Mouse (Mus musculus): Measurements from ENCODE around the gene Phyhd1. TPM values are rescaled to one million over a fixed set of nuclear protein-coding genes. Genes with fewer than 3 reads are reported as not detected.

The Phyhd1 gene
- polyA plus RNA-seq (2016; fragmentation: Nextera tagmentation; extraction: Ambion mirVana), result 1.4 and 3.3 TPM in 2 replicates

DNA sequence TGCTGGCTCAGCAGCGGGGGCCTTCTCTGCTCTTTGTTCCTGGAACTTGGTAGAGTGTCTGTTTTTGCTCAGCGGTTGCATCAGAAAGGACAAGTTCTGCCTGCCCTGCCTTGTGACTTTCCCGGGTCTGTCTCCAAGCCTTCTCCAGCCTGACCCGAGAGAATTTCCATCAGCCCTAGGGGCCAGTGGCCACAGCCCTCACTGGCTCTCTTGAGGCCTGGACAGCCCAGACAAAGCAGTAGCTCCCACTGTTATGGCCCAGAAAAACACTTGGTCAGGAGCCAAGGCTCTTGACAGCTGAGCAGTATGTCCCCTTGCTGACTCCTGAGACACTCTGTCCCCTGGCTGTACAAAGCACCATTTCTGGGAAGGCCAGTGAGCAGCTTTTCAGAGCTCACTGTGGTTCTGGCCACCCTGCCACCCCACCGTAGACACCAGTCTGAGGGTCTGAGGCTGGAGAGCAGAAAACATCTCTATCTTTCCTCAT, at the start of gene Phyhd1:
Phyhd1 (plus strand) TSS at position 437 of the 487 bp plus-strand sequence.
- H3K36me3 ChIP-seq, result peaks cover 53% of the 10 kb centered on the region
- peak within 1 kb of the TSS; percentile 9 for H3K4me3 ChIP-seq
- peak; percentile 36 for DNase-seq (ENCODE audit: low spot score)

GRCm38 (mm10) chr2:30216293-30216692, 49.7 kb upstream of the Phyhd1 start:
- no peak for DNase-seq (ENCODE audit: low spot score)
- Histone ChIP-seq H3K36me3 (no peaks in the 10 kb centered on the region), H3K4me1 (no peaks in the 10 kb centered on the region), H3K9me3 (replicated peaks) (no peaks in the 10 kb centered on the region), H3K4me3 (no peak overlapping the region), H3K27ac (no peak overlapping the region), H3K27me3 (ENCODE audit: low read depth, poor library complexity, severe bottlenecking) (no peaks in the 10 kb centered on the region)
- WGBS, result 95% methylated on average over 5 of the region's 5 CpGs

More for the DNA sequence above, at the start of gene Phyhd1:
- peak within 1 kb of the TSS; percentile 86 for H3K27ac ChIP-seq
- no peaks in the 10 kb centered on the region for H3K27me3 ChIP-seq (ENCODE audit: low read depth, poor library complexity, severe bottlenecking)
- peaks cover 41% of the 10 kb centered on the region for H3K4me1 ChIP-seq
- 47% methylated on average over 5 of the region's 5 CpGs for WGBS
- H3K9me3 ChIP-seq (replicated peaks), result no peaks in the 10 kb centered on the region

DNA sequence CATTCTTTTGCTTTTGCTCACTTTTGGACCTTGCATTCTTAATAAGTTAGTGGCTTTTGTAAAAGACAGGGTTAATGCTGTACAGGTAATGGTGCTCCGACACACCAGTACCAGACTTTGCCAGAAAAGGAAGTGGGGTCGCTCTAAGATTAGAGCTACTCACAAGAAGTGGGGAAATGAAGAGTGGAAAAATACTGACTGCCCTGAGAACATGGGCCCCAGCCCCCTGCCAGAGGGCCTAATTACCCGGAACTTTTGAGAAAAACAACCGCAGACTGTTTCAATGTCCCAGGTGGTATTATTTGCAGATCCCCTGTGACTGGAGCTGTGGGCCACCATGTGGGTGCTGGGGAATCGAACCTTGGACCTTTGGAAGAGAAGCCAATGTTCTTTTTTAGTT, 30.4 kb upstream of the Phyhd1 start:
- WGBS, result 87% methylated on average over 5 of the region's 5 CpGs

GRCm38 (mm10) chr2:30236426-30237198, 29.4 kb upstream of the Phyhd1 start:
- peak; percentile 56 for DNase-seq (ENCODE audit: low spot score)
- 8% methylated on average over 18 of the region's 18 CpGs for WGBS
- Histone ChIP-seq H3K4me1 (peaks cover 35% of the 10 kb centered on the region), H3K36me3 (peaks cover 27% of the 10 kb centered on the region), H3K9me3 (replicated peaks) (no peaks in the 10 kb centered on the region), H3K27me3 (ENCODE audit: low read depth, poor library complexity, severe bottlenecking) (no peaks in the 10 kb centered on the region), H3K4me3 (peak overlapping the region; percentile 74), H3K27ac (peak overlapping the region; percentile 94)

More for the DNA sequence above, 30.4 kb upstream of the Phyhd1 start:
- peaks cover 16% of the 10 kb centered on the region for H3K36me3 ChIP-seq
- peaks cover 29% of the 10 kb centered on the region for H3K4me1 ChIP-seq
- H3K9me3 ChIP-seq (replicated peaks), result no peaks in the 10 kb centered on the region
- no peaks in the 10 kb centered on the region for H3K27me3 ChIP-seq (ENCODE audit: low read depth, poor library complexity, severe bottlenecking)
- H3K4me3 ChIP-seq, result no peak overlapping the region
- DNase-seq (ENCODE audit: low spot score), result no peak
- no peak overlapping the region for H3K27ac ChIP-seq

GRCm38 (mm10) chr2:30237199-30237880, 28.7 kb upstream of the Phyhd1 start, which contains the start of gene Lrrc8a:
Gene Lrrc8a, plus strand, starts transcription at chr2:30237715.
- peak; percentile 100 for DNase-seq (ENCODE audit: low spot score)
- Histone ChIP-seq H3K36me3 (peaks cover 34% of the 10 kb centered on the region), H3K4me3 (peak within 1 kb of the TSS; percentile 74), H3K4me1 (peaks cover 41% of the 10 kb centered on the region), H3K9me3 (replicated peaks) (no peaks in the 10 kb centered on the region), H3K27ac (peak within 1 kb of the TSS; percentile 94), H3K27me3 (ENCODE audit: low read depth, poor library complexity, severe bottlenecking) (no peaks in the 10 kb centered on the region)
- under 1% methylated on average over 53 of the region's 67 CpGs for WGBS

- peak overlapping the region; percentile 94 for H3K27ac ChIP-seq
- DNase-seq (ENCODE audit: low spot score), result peak; percentile 80
- peak overlapping the region; percentile 74 for H3K4me3 ChIP-seq
Measured at GRCm38 (mm10) chr2:30237881-30238280, 28.1 kb upstream of the Phyhd1 start.

GRCm38 (mm10) chr2:30238906-30239465, 27.0 kb upstream of the Phyhd1 start:
- DNase-seq (ENCODE audit: low spot score), result no peak
- 82% methylated on average over 3 of the region's 3 CpGs for WGBS
- no peaks in the 10 kb centered on the region for H3K27me3 ChIP-seq (ENCODE audit: low read depth, poor library complexity, severe bottlenecking)

More at GRCm38 (mm10) chr2:30237881-30238280, 28.1 kb upstream of the Phyhd1 start:
- peaks cover 39% of the 10 kb centered on the region for H3K36me3 ChIP-seq
- no peaks in the 10 kb centered on the region for H3K9me3 ChIP-seq (replicated peaks)
- peaks cover 46% of the 10 kb centered on the region for H3K4me1 ChIP-seq
- under 1% methylated on average over 41 of the region's 42 CpGs for WGBS
- no peaks in the 10 kb centered on the region for H3K27me3 ChIP-seq (ENCODE audit: low read depth, poor library complexity, severe bottlenecking)

DNA sequence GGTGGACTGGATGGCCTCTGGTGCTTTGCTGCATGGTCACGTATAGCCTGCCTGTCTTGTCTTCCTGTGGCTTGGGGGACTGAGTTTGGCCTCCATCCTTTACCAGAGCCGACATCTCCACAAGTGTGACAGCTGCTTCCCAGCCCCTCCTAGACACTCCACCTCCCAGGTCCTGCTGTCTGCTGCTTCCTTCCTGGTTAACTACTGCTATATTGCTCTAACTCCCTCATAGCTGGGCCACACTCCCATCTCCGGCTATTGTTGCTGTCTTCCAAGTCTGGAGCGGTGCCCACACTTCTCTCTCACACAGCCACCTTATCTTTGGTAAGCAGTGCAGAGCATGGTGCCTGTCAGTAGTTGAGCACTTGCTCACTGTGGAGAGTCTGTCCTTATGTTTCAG, 26.2 kb upstream of the Phyhd1 start:
- Histone ChIP-seq H3K4me1 (peaks cover 63% of the 10 kb centered on the region), H3K27ac (no peak overlapping the region), H3K4me3 (peak overlapping the region; percentile 4; the same call in 1 of the 2 replicates), H3K36me3 (peaks cover 58% of the 10 kb centered on the region), H3K9me3 (replicated peaks) (no peaks in the 10 kb centered on the region), H3K27me3 (ENCODE audit: low read depth, poor library complexity, severe bottlenecking) (no peaks in the 10 kb centered on the region)
- DNase-seq (ENCODE audit: low spot score), result no peak
- WGBS, result 85% methylated on average over 4 of the region's 4 CpGs

More at GRCm38 (mm10) chr2:30238906-30239465, 27.0 kb upstream of the Phyhd1 start:
- Histone ChIP-seq H3K27ac (no peak overlapping the region), H3K36me3 (peaks cover 50% of the 10 kb centered on the region), H3K4me1 (peaks cover 56% of the 10 kb centered on the region), H3K9me3 (replicated peaks) (no peaks in the 10 kb centered on the region), H3K4me3 (peak overlapping the region; percentile 74)

DNA sequence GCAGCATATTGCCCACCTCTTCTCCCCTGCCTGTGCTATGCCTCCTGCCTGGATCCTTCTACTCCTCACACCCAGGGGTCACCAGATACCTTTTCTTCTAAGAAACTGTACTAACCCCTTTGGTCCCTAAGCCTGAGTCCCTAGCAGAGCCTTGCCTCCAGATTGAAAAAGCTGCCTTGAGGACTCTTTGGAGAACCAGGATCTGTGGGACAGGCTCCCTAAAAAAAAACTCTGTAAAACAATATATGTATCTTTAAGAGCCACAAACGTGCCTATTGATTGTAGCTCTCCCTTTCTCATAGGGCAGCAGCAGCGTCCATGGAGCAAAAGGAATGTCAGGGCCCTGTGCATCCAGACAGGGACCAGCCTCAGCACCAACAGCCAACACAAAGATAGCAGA, 25.7 kb upstream of the Phyhd1 start, which contains the start of gene Gm28035:
Gm28035 (plus strand) TSS at position 301 of the 400 bp plus-strand sequence.
- Histone ChIP-seq H3K4me3 (peak within 1 kb of the TSS; percentile 4; the same call in 1 of the 2 replicates), H3K9me3 (replicated peaks) (no peaks in the 10 kb centered on the region), H3K27ac (no peak within 1 kb of the TSS), H3K4me1 (peaks cover 67% of the 10 kb centered on the region), H3K27me3 (ENCODE audit: low read depth, poor library complexity, severe bottlenecking) (no peaks in the 10 kb centered on the region), H3K36me3 (peaks cover 62% of the 10 kb centered on the region)
- WGBS, result 86% methylated on average over 2 of the region's 2 CpGs
- no peak for DNase-seq (ENCODE audit: low spot score)

DNA sequence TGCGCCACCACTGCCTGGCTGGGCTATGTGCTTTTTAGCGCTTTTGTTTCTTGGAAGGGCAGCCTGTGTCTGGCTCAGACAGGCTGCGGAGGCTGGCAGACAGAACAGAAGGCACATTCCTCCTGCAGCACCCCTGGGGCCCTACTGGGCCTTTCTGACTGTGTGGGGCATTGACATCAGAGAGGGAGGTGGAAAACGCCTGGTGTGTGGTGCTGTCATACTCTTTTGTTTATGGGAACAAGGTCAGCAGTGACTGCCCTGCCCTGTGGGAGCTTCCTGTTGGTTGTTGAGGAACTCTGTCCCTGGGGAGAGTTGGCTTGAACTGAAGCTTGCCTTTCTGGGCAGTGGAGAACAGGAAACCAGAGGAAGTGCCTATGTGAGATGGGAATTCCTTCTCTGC, 23.5 kb upstream of the Phyhd1 start:
- H3K27me3 ChIP-seq (ENCODE audit: low read depth, poor library complexity, severe bottlenecking), result no peaks in the 10 kb centered on the region
- H3K9me3 ChIP-seq (replicated peaks), result no peaks in the 10 kb centered on the region
- 51% methylated on average over 4 of the region's 4 CpGs for WGBS
- peak overlapping the region; percentile 43 for H3K27ac ChIP-seq
- peak overlapping the region; percentile 15; the same call in 1 of the 2 replicates for H3K4me3 ChIP-seq
- DNase-seq (ENCODE audit: low spot score), result no peak
- peaks cover 82% of the 10 kb centered on the region for H3K36me3 ChIP-seq
- peaks cover 62% of the 10 kb centered on the region for H3K4me1 ChIP-seq

DNA sequence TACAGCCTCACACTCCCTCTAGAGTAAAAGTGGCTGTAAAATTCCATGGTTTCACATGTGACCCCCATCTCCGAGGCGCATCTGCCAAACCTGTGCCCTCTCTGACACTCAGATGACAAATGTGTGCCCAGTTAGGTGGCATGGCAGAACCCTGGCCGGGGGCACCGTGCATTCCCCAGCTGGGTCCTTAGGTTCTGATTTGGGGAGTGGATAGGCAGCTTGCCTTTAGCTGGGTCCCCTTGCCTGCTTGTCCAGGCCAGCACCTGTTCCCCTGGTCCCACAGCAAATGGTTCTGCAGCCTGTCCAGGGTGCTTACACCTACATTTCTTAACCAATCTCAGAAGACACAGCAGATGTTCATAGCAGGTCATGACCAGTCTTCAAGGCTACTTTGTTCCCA, 22.6 kb upstream of the Phyhd1 start:
- DNase-seq (ENCODE audit: low spot score), result no peak
- peaks cover 91% of the 10 kb centered on the region for H3K36me3 ChIP-seq
- peak overlapping the region; percentile 32; the same call in 1 of the 2 replicates for H3K27ac ChIP-seq
- no peak overlapping the region for H3K4me3 ChIP-seq
- peaks cover 60% of the 10 kb centered on the region for H3K4me1 ChIP-seq
- WGBS, result 96% methylated on average over 4 of the region's 4 CpGs
- no peaks in the 10 kb centered on the region for H3K27me3 ChIP-seq (ENCODE audit: low read depth, poor library complexity, severe bottlenecking)
- no peaks in the 10 kb centered on the region for H3K9me3 ChIP-seq (replicated peaks)

DNA sequence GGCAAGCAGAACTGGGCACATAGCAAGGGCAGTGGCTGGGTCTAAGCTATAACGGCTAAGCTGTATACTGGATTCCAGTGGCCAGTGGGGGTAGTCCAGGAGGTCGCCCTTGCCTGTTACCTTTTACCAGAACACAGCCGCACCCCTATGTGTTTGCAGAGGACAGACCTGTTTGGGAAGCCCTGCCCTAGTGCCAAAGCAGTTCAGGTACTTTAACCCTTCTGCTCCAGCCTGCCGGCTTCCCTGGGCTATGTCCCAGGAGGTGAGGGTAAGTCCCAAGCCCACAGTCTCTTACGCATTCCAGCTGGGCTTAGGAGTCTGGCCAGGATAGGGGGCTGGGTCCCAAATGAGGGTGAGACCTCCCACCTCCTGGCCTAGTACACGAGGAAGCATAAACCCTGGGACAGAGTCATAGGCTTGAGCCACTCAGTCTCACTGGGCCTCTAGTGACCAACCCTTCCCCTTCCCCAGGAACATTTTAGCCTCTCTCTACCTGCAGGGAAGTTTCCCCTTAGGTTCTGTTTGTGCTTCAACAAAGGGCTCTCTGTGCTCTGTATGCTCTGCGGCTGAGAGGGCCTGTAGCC, 21.3 kb upstream of the Phyhd1 start:
- peak overlapping the region; percentile 69; the same call in 1 of the 2 replicates for H3K27ac ChIP-seq
- H3K4me3 ChIP-seq, result no peak overlapping the region
- no peak for DNase-seq (ENCODE audit: low spot score)
- no peaks in the 10 kb centered on the region for H3K27me3 ChIP-seq (ENCODE audit: low read depth, poor library complexity, severe bottlenecking)
- peaks cover 47% of the 10 kb centered on the region for H3K4me1 ChIP-seq
- H3K36me3 ChIP-seq, result peaks cover 96% of the 10 kb centered on the region
- WGBS, result 76% methylated on average over 7 of the region's 7 CpGs
- no peaks in the 10 kb centered on the region for H3K9me3 ChIP-seq (replicated peaks)

Measured in limb, embryonic 10.5 days (tissue).